Mouse (Mus musculus) gastrocnemius, postnatal 14 days (tissue): Measurements from ENCODE around the gene Ttc5. TPM values are rescaled to one million over a fixed set of nuclear protein-coding genes. Genes with fewer than 3 reads are reported as not detected.
"Not testable (repeated sequence)": the region's sequence is repeated elsewhere in the genome, so short reads cannot be mapped to it uniquely, and the experiment has no call there.

Experiments
- DNase-seq: peaks from one replicate; pipeline ENCODE4 v3.0.0; 2021; ENCODE audit warnings: mixed read lengths
- intact Hi-C: fragments of 180-260 bp; cut with DNase I; formaldehyde crosslinking; loops from one replicate; pipeline ENCODE4 v1.15.1; 2025; ENCODE audit warnings: low total_unique reads
- total RNA-seq, 2 experiments: library from RNA; stranded (reverse); gene quantifications; 2 replicates each; pipeline ENCODE4 v1.2.3; 2021

The Ttc5 gene
- total RNA-seq, 2 experiments from 2014 or later, result 12.0 to 12.3 TPM

GRCm38 (mm10) chr14:50784391-50785250 lies 698 bp downstream of the Ttc5 start:
- intact Hi-C loops, result no loop called here

GRCm38 (mm10) chr14:50782166-50782565 lies 3.2 kb downstream of the Ttc5 start:
- DNase-seq, result no peak
- intact Hi-C loops, result no loop called here

More at GRCm38 (mm10) chr14:50784391-50785250, 698 bp downstream of the Ttc5 start:
- no peak for DNase-seq

GRCm38 (mm10) chr14:50771342-50771741 lies 14.0 kb downstream of the Ttc5 start:
- no peak for DNase-seq
- intact Hi-C loops, result no loop called here

DNA sequence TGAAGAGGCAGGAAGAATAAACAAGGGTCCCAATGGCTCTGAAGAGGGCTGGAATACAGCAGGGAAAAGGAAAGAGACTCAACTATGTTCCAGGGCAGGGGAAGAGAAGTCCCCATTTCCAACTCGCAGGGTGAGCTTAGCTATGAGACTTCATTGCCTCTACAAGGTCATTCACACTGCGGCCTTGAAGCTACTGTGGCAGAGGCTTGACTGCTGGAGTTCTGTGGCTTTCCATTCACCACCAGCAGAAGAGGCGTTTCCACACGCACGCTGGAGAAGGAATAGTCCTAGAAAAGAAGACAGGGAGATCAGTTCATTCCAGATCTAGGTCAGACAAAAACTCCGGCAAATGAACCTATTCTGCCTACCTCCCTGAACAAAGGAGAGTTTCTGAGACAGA lies 19.6 kb downstream of the Ttc5 start:
- intact Hi-C loops, result no loop called here
- DNase-seq, result no peak

DNA sequence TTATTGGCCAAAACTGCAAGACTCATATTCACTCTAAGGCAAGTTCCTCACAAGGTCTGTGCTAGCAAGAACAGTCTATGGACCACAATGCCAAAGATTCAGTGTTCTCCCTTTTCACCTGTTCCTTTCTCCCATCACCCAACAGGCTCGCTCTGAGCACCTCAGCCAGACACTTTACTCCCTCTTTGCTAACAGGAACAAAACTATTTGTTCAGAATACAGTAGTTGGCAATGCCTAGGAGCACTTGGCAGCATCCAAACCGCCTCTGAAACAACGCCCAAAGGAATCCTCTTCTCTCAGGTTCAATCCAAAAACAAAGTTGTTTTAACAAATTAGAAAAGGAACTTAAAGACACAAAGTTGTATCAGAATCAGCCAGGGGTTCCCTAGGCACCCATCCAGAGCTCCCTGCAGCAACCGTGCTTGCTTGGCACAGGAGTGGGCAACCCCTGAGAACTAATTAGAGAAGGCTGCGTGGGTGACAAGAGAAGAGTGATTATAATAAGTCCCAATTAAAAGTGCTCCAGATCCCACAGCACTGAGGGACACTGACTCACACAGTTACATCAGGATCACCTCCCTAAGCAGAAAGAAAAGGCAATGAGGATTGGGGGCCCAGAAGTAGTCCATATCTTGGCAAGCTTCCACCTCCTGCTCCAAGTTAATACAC lies 26.8 kb downstream of the Ttc5 start:
- no peak for DNase-seq
- intact Hi-C loops, result no loop called here

DNA sequence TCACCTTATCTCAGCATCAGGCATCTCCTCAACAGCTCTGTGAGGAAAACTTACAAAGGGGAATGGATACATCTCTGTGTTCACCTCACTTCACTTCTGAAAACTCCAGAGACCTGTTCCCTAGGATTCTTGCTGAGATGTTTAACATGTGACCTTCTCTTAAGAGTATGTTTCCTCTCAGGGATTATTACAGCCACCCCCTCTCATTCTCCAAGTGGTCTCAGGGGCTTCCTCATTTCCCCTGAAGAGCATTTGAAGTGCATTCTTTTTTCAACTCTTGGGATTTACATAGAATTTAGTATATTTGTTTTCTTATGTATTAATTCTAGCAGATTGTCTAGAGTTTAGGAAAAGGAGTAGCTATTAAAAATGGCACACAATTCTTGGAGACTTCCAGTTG lies 40.3 kb downstream of the Ttc5 start, which contains the start of gene Olfr749:
TSS of gene Olfr749 (minus strand) at position 101 of the 400 bp plus-strand sequence.
- DNase-seq, result no peak
- intact Hi-C loops, result no loop called here

GRCm38 (mm10) chr14:50741584-50741983 lies 43.7 kb downstream of the Ttc5 start:
- no peak for DNase-seq
- intact Hi-C loops, result no loop called here

DNA sequence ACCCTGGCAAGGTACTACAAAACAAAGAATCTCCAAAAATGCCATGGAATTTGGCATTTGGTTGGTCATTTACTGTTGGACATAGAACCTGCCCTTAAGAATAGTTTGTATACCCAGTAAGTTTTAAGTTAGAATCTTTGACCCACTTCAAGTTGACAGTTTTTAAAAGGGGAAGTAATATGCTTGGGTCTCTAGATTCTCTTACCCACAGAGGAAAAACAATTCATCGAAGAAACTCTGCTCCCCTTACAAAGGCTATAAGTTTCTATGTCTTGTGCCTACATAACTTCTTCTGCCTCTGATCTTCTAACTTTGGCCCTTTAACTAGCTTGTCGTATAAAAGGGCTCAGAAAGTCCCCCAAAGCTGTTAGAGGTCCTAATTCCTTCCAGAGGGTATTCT lies 45.0 kb downstream of the Ttc5 start:
- no peak for DNase-seq
- intact Hi-C loops, result no loop called here

- intact Hi-C loops, DNase-seq: not testable (repeated sequence)
These were observed 62.9 kb downstream of the Ttc5 start for GRCm38 (mm10) chr14:50722371-50722770.

- intact Hi-C loops, DNase-seq: not testable (repeated sequence)
These were observed 65.4 kb downstream of the Ttc5 start for GRCm38 (mm10) chr14:50719875-50720274.

Other genes with a start within 250 kb of the Ttc5 start
- gene Olfr744, start 170.6 kb downstream of the Ttc5 start, total RNA-seq, result not detected
- not detected for gene Olfr745, start 146.1 kb downstream of the Ttc5 start, total RNA-seq
- gene Olfr746, start 138.4 kb downstream of the Ttc5 start, total RNA-seq, result not detected
- gene Olfr747, start 92.3 kb downstream of the Ttc5 start, total RNA-seq, result not detected
- gene Olfr748, start 78.1 kb downstream of the Ttc5 start, total RNA-seq, result not detected
- not detected for gene Olfr749, start 40.4 kb downstream of the Ttc5 start, total RNA-seq
- gene Ccnb1ip1, start 22.2 kb upstream of the Ttc5 start, total RNA-seq, result under 1 TPM in 1 of 2 experiments, not detected in 1; 0.72 TPM
- gene Parp2, start 22.3 kb upstream of the Ttc5 start, total RNA-seq, result 1 to 10 TPM; 9.3 to 10.0 TPM
- 10 to 100 TPM in 1 of 2 experiments, 1 to 10 TPM in 1; 9.4 to 10.3 TPM for gene Tep1, start 85.0 kb upstream of the Ttc5 start, total RNA-seq
- gene Klhl33, start 112.0 kb upstream of the Ttc5 start, total RNA-seq, result 100 to 1,000 TPM; 101 to 192 TPM
- 10 to 100 TPM; 40.0 to 42.1 TPM for gene Osgep, start 139.4 kb upstream of the Ttc5 start, total RNA-seq
- gene Apex1, start 139.4 kb upstream of the Ttc5 start, total RNA-seq, result 10 to 100 TPM; 32.7 to 33.4 TPM
- gene Pip4p1, start 145.3 kb upstream of the Ttc5 start, total RNA-seq, result 10 to 100 TPM; 12.6 to 16.4 TPM
- gene Pnp, start 145.6 kb upstream of the Ttc5 start, total RNA-seq, result 1 to 10 TPM; 4.6 to 6.8 TPM
- 1 to 10 TPM; 4.6 to 6.6 TPM for gene Gm49342, start 159.0 kb upstream of the Ttc5 start, total RNA-seq
- under 1 TPM; 0.29 to 0.49 TPM for gene Pnp2, start 170.5 kb upstream of the Ttc5 start, total RNA-seq
- not detected for gene Rnase10, start 222.2 kb upstream of the Ttc5 start, total RNA-seq